Mouse (Mus musculus) stomach, embryonic 15.5 days (tissue): ENCODE measurements around the gene Gm17542. TPM values are rescaled to one million over a fixed set of nuclear protein-coding genes. Genes with fewer than 3 reads are reported as not detected.

Experiments
- ATAC-seq: fragments of 200-750 bp; cut with Nextera tagmentation; 2 replicates; pipeline ENCODE4 v1.8.0; 2017; ENCODE audit warnings: low read depth, moderate number of reproducible peaks, moderate TSS enrichment; ENCODE audit not compliant: insufficient read depth, low FRiP score
- H3K27ac ChIP-seq: fragments of 300-500 bp; sonication (generic); 2 replicates; pipeline ENCODE4 v1.5.1; 2015; ENCODE audit warnings: mild to moderate bottlenecking, inconsistent platforms
- H3K27me3 ChIP-seq: fragments of 300-500 bp; sonication (generic); replicated peaks from 2 replicates; pipeline ENCODE4 v1.6.1; 2015; ENCODE audit warnings: inconsistent platforms
- H3K36me3 ChIP-seq: fragments of 300-500 bp; sonication (generic); 2 replicates; pipeline ENCODE4 v1.6.1; 2015; ENCODE audit warnings: inconsistent platforms
- H3K4me1 ChIP-seq: fragments of 300-500 bp; sonication (generic); 2 replicates; pipeline ENCODE4 v1.6.1; 2015; ENCODE audit warnings: inconsistent platforms
- H3K4me2 ChIP-seq: fragments of 300-500 bp; sonication (generic); 2 replicates; pipeline ENCODE4 v1.6.1; 2015; ENCODE audit warnings: mild to moderate bottlenecking, inconsistent platforms
- H3K4me3 ChIP-seq: fragments of 300-500 bp; sonication (generic); replicated peaks from 2 replicates; pipeline ENCODE4 v1.5.1; 2015; ENCODE audit warnings: inconsistent platforms
- H3K9ac ChIP-seq: fragments of 300-500 bp; sonication (generic); 2 replicates; pipeline ENCODE4 v1.6.1; 2015; ENCODE audit warnings: inconsistent platforms
- H3K9me3 ChIP-seq: fragments of 300-500 bp; sonication (generic); 2 replicates; pipeline ENCODE4 v1.6.1; 2016; ENCODE audit warnings: inconsistent platforms
- WGBS: fragments of 180-500 bp; shearing (Covaris S2); methylation state at CpG from one replicate; pipeline ENCODE4 v1.1.7; 2015; 5-methylcytosine and 5-hydroxymethylcytosine counted together
- polyA plus RNA-seq: library from polyadenylated mRNA; unstranded; fragments of >200 nt; fragmentation: Nextera tagmentation; extraction: Ambion mirVana; gene quantifications from 2 replicates; pipeline ENCODE4 v1.2.1, GENCODE M21; 2015

The Gm17542 gene
- polyA plus RNA-seq, 1 experiment from 2014 or later: not detected

- no peak within 1 kb of the TSS for H3K27ac ChIP-seq
- H3K9me3 ChIP-seq: no peaks in the 10 kb centered on the region
These were observed 42.5 kb downstream of the Gm17542 start, which contains the start of gene Edar for GRCm38 (mm10) chr10:58675533-58675932. Gene Edar, minus strand, starts transcription at chr10:58675654.

GRCm38 (mm10) chr10:58673278-58674061 is 44.5 kb downstream of the Gm17542 start:
- Histone ChIP-seq H3K4me2 (peak overlapping the region; percentile 34), H3K27ac (no peak overlapping the region), H3K27me3 (no peaks in the 10 kb centered on the region), H3K4me3 (peak overlapping the region; percentile 16), H3K4me1 (0 out of 2 replicates have a peak, but pooled peaks cover 3% of the 10 kb centered on the region), H3K36me3 (no peaks in the 10 kb centered on the region), H3K9ac (no peak overlapping the region), H3K9me3 (no peaks in the 10 kb centered on the region)
- 38% methylated on average over 15 of the region's 15 CpGs for WGBS
- ATAC-seq: peak; percentile 35; the same call in 1 of the 2 replicates

More at GRCm38 (mm10) chr10:58675533-58675932, 42.5 kb downstream of the Gm17542 start, which contains the start of gene Edar:
- Histone ChIP-seq H3K27me3 (no peaks in the 10 kb centered on the region), H3K4me3 (peak within 1 kb of the TSS; percentile 43), H3K36me3 (no peaks in the 10 kb centered on the region), H3K9ac (no peak within 1 kb of the TSS), H3K4me1 (0 out of 2 replicates have a peak, but pooled peaks cover 3% of the 10 kb centered on the region), H3K4me2 (peak within 1 kb of the TSS; percentile 69)
- peak; percentile 67; the same call in 1 of the 2 replicates for ATAC-seq
- WGBS: 3% methylated on average over 20 of the region's 20 CpGs

GRCm38 (mm10) chr10:58672557-58673277 is 45.3 kb downstream of the Gm17542 start:
- Histone ChIP-seq H3K4me2 (peak overlapping the region; percentile 34), H3K4me1 (0 out of 2 replicates have a peak, but pooled peaks cover 3% of the 10 kb centered on the region), H3K9me3 (no peaks in the 10 kb centered on the region), H3K27ac (no peak overlapping the region), H3K27me3 (no peaks in the 10 kb centered on the region), H3K4me3 (peak overlapping the region; percentile 16; the same call in 1 of the 2 replicates), H3K36me3 (no peaks in the 10 kb centered on the region), H3K9ac (no peak overlapping the region)
- no peak for ATAC-seq
- WGBS: 69% methylated on average over 10 of the region's 10 CpGs

- Histone ChIP-seq H3K4me2 (no peak overlapping the region), H3K27ac (peak overlapping the region; percentile 54; the same call in 1 of the 2 replicates), H3K4me3 (no peak overlapping the region), H3K4me1 (no peaks in the 10 kb centered on the region), H3K36me3 (no peaks in the 10 kb centered on the region), H3K27me3 (no peaks in the 10 kb centered on the region), H3K9me3 (no peaks in the 10 kb centered on the region), H3K9ac (no peak overlapping the region)
- no peak for ATAC-seq
- 84% methylated on average over 5 of the region's 5 CpGs for WGBS
These were observed 54.1 kb downstream of the Gm17542 start for GRCm38 (mm10) chr10:58663868-58664267.

Other genes with a start within 250 kb of the Gm17542 start
- 7.7 and 9.3 TPM in 2 replicates for gene Ccdc138, start 220.3 kb downstream of the Gm17542 start, polyA plus RNA-seq
- gene Edar, start 42.6 kb downstream of the Gm17542 start, polyA plus RNA-seq: 2.1 and 2.3 TPM in 2 replicates
- 1.1 and 1.3 TPM in 2 replicates for gene Sh3rf3, start 95.1 kb upstream of the Gm17542 start, polyA plus RNA-seq